Mouse (Mus musculus) adrenal gland, adult 8-10 months (tissue): ENCODE data around the gene Zfp950. TPM values are rescaled to one million over a fixed set of nuclear protein-coding genes. Genes with fewer than 3 reads are reported as not detected.

Source experiments
- DNase-seq: peaks from one replicate; pipeline ENCODE4 v3.0.0; 2022
- total RNA-seq, 4 experiments: library from RNA; stranded (reverse); gene quantifications; 2 replicates each; pipeline ENCODE4 v1.2.4; 2022

Zfp950 gene
- total RNA-seq, 4 experiments from 2014 or later = 52.7 to 114 (median 73.4) TPM

DNA sequence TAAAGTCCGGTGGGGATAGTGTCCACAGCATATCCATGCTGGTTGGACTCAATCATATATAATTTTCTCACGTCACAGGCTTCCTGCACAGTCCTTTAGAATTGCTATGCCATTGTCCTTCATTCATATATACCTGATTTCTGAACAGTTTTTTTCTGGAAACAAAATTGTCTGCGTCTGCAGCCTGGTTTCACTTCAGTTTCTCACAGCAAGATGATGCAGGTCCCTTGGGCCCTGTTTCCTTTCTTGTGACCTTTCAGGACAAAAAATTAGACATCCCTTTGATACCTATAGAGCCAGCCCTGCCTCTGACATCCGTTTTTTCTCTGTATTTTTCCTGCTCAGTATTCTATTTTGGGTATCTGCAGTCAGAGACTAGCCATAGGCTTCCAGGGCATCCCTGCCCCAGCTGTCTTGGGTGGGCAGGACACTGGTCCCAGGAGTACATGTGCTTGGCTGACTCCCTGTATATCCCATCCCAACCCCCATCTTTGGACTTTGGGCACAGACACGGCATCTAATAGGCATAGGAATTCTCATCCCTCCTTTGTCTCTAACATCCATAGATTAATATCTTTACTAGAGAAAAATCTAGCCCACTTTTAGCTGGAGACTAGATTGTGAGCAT lies 83.7 kb downstream of the Zfp950 start:
- no peak for DNase-seq

DNA sequence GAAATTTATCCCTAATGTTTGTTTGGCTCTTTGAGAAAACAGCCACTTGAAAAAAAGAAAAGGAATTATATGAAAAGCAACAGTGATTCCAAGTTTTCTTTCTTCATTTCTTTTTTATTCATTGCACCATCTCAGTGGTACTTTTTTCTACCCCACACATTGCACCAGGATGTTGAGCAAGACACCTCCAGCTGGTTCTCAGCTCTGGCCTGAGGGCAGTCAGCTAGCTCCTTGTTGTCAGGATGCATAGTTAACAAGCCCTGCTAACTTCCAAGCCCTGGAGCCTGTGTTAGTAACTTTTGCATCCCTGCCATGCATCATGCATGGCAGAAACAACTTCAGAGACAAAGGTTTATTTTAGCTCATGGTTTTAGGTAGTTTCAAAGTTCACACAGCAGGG lies 87.9 kb downstream of the Zfp950 start:
- DNase-seq = no peak

DNA sequence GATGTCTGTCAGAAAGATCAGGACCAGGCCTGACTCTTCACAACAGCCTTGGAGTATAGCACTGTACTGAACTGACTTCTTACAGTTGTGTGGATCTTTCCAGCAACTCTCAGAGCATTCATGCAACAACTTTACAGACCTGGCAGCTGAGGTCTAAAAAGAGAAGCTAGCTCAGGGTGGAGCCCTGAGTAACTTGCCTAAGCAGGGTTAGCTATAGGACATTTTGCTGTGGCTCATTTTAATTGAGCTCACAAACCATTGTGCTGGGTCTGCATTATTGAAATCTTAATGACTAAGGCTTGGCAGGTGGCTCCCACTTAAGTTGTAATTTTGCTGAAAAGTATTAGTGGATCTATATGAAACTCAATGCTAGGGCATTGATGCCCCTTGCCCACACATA lies 88.6 kb downstream of the Zfp950 start:
- DNase-seq = no peak

DNA sequence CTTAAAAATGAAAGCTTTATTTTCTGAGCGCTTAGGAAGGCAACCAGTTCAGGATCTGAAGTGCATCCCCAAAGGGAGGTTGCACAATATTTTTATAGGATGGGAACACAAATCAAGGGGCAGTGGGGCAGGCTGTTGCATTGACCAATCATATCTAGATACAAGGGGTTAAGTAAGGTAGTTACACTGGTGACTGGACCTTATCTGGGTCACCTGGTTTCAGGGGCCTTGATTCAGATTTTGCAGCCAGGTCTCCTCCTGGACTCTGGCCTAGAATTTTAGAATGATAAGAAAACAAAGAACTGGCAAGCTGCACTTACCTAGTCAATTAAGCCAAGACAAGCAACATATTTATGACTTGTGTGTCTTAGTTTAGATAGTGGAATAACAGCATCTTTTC lies 89.5 kb downstream of the Zfp950 start:
- no peak for DNase-seq

DNA sequence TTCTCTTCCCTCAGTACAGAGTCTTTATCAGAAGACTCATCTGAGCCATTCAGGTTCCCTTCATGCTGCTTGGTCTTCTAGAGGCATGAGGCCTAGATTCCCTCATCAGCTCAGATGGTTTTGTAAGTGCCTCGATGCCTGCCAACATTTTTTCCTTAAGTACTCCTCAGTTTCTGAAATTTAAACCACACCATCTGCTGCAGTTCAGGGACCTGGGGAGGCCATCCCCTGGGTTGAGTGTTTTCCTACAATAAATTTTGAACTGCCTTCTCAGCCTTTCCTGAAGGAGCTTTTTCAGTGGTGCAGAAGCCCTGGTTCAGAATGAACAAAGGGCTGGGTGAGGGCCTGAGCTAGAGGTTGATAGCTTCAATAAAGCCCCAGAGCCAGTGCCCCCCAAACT lies 91.2 kb downstream of the Zfp950 start:
- DNase-seq = no peak

DNA sequence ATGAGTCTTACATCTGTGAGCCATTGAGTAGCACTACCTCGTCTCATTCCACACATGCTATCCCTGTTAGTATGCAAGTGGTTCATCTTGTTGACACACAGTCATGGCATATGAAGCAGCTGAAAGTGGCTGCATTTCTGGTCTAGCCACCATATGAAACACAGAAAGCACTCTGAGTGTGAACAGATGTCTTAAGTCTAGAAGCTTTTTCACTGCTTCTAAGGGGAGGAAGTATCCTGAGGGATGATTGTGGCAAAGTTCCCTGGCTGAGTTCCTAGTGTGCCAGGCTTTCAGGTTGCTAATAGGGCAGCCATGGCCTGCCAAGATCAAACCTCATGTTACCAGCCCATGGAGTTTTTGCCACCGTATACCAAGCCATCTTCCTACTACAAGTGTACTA lies 92.0 kb downstream of the Zfp950 start:
- no peak for DNase-seq

DNA sequence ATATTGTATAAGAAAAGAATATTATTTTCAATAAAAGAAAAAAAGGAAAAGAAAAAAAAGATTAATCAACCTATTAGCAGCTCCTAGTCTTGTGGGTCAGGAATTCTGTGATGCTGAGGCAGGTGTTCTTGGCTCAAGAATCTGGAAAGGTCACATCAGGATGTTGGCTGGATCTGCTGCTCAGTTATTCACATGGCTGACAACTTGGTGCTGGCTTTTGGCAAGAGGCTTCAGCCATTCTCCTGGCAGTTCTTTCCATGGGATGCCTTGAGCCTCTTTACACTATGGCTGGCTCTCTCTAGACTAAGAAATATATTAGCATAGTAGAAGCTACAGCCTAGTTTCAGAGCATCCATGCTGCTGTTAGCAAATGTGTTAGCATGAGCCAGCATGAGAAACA lies 101.5 kb downstream of the Zfp950 start:
- DNase-seq = no peak

DNA sequence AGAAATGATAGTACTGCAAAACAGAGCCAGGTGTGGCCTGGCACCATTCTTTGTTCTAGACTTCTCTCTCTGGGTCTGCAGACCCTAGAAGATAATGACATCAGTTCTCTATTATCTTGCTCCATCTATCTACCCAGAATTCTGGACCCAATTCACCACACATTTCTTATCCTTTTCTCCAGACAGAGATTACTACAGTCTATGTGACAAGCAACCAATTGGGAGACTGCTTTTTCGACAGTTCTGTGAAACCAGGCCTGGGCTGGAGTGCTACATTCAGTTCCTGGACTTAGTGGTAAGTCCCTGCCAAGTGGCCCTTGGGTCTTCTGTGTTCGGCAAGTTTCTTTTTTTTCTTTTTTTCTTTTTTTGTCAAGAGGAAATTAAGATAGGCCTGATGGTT lies 109.1 kb downstream of the Zfp950 start:
- DNase-seq = no peak

DNA sequence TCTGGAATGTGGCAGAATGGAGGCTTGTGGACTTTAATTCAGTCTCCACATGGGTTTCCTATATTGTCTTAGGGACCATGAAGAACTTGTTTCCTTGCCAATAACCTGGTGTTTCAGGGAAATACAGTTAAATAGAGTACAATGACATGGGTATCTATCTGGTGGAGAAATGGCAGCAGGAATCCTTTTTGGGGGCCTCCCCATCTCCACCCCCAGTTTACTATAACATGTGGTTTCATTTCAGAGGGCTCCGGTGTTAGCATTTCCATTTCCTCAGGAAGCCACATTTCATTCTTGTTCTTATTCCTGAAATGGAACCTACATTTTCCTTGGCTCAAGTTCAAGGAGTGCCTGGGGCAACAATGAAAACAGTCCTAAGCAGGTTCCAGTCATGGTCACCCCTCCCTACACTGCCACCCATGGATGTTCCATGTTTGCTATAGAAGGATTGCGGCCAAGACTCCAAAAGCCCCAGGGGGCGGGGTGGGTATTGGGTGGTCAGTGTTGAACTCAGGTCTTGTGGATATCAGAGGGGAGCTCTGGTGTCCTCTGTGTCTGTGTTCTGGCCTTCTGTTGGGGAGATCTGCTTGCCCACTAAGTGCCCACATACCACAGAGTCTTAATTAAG lies 118.6 kb downstream of the Zfp950 start:
- no peak for DNase-seq

DNA sequence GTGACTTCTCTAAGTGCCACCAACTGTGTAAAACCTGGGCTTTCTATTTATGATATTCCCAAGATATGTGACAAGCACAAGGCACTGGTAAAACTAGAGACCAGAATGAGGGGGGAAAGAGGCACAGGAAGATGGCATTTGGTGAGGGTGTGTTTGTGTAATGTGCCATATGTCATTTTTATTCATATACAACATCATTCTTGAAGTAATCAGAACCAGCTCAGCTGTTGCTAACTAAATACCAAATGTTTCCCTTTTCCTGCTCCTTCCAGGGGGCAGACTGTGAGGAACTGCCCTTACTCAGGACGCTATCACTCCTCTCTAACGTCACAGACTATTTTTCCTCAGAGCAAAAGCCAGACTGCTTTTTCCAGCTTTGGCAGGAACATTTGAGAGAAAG lies 119.1 kb downstream of the Zfp950 start:
- no peak for DNase-seq

DNA sequence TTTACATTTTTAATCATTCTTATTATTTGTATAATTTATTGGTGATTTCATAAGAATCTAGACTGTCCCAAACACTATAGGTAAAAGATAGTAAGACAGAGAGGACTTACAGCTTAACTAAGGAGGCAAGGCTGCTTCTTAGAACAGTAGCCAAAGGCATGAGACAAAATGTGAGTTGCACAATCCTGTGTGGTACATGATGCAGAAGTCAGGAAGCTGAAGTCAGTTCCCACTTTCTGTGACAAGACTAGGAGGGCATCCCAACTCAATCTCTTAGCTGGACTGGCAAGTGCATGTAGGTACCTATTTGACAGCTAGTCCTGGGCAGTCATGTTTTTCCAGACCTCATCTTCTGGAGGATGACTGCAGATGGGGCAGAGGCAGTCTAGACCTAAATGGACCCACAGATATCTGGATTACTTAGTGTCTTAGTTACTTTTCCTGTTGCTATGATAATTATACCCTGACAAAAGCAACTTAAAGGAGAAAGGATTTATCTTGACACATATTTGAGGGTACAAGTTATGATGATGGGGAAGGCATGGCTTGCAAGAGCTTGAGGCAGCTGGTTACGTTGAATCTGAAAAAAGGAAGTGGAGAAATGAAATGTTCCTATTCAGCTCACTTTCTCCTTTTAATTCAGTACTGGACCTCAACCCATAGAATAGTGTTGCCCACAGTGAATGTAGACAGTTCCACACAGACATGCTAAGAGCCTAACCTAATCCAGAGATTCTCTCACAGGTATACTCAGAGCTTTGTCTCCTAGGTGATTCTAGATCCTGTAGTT lies 123.0 kb downstream of the Zfp950 start:
- DNase-seq = no peak

DNA sequence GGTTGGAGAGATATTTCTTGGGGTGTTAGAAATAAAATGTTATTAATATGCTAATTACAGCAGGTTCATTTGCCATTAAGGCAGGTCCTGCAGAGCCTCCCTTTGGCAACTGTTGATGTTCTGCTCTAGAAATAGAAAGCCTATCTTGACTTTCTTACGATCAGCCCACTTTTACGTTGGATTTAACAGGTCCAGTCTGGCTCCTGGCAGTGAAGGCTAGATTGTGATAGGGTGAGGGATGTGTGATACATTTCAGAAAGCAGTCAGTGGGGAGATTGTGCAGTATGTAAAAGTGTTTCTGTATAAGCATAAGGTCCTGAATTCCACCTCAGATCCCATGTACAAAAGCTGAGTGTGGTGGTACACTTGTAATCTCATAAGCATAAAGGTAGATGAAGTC lies 131.4 kb downstream of the Zfp950 start:
- DNase-seq = no peak

Other genes starting within 250 kb of the Zfp950 start
- under 1 TPM in 1 of 4 experiments, not detected in 3; 0.43 TPM for gene Gm7102, start 35.5 kb upstream of the Zfp950 start, total RNA-seq
- gene Gm6020, start 43.0 kb upstream of the Zfp950 start, total RNA-seq = not detected
- gene Csf2ra, start 87.6 kb upstream of the Zfp950 start, total RNA-seq = 10 to 100 TPM; 19.9 to 83.7 (median 41.9) TPM
- gene Gm21060, start 156.2 kb upstream of the Zfp950 start, total RNA-seq = not detected